12 mouse cellular contexts compared by ENCODE assay signal in the genomic region with DNA sequence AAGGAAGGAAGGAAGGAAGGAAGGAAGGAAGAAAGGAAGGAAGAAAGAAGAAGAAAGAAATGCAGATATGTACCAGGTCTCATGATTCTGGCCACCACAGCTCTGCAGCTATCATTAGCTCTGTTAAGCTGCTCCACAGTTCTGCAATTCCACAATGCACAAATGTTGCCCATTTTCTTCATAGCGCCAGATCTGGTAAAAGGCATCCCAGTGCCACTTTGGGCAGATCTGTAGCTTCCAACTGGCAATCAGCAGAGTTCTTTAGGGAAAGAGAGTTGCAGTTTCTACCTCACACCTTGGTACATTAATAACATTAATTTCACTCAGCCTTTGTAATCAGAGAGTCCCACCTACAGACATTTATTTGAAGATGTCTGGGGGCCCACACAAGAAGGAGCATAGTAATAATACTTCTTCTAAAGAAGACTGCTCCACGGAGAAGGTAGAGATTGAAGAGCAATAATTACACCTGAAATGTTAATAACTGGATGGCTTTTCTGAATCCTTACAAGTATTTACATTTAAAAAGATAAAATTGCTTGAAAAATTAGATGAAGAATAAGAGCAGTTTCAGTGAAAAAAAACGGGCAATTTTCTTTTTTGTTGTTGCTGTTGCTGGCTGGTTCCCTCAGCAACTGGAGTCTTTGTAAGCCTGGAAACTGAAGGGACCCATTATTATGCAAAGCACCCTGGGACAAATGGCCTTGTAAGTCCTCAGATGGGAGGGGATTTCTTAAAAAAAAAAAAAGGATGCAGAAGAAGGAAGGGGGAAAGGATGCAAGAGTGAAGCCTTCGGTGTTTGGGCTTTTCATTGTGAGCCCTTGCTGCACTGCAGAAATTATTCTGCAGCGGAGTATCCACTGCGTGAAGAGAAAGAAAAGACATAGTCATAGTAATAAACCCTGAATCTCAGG.
A peak's percentile ranks its signal among the peaks of the same experiment; 100 is the strongest.
DNase-seq lines count a peak whose midpoint lies in the region; ATAC-seq lines count a peak whose summit lies in the region.
"Had no signal": no experiment of that assay in that cellular context is flagged by ENCODE, and none has a peak within 500 bp of the region (broad histone marks: within the 10 kb centered on the region; RNA-seq: fewer than 3 reads in every experiment).

No protein-coding gene starts in this region.

- peak; percentile 54 for DNase-seq in brain, adult 2 months (ENCODE audit: low read depth, low spot score)
- DNase-seq in forebrain, embryonic 11.5 days (ENCODE audit: low spot score) = no peak
- DNase-seq in right cerebral cortex, adult 2 months (ENCODE audit: low spot score in 2 of 2) = no peak
- no peak for DNase-seq in liver
- DNase-seq in heart, adult 8-10 months (ENCODE audit: low spot score) = no peak
- DNase-seq: cerebellum, adult 11-12 months; gastrocnemius, postnatal 14 days; kidney, adult 2 months had no signal

- H3K4me1 ChIP-seq in forebrain, embryonic 11.5 days (replicated peaks; ENCODE audit: control insufficient read depth, insufficient read depth, low read length) = peaks cover 4% of the 10 kb centered on the region; the same call in 1 of the 2 replicates
- no peaks in the 10 kb centered on the region; the same call in 1 of the 2 replicates for H3K4me1 ChIP-seq in hindbrain, embryonic 16.5 days (ENCODE audit: control insufficient read depth, insufficient read depth, low read depth, low read length)
- H3K4me1 ChIP-seq in neural tube, embryonic 14.5 days (ENCODE audit: control insufficient read depth, insufficient read depth, low read length) = no peaks in the 10 kb centered on the region

- H3K9ac ChIP-seq in forebrain, embryonic 11.5 days (ENCODE audit: low read length) = no peak overlapping the region
- H3K9ac ChIP-seq in hindbrain, embryonic 16.5 days (ENCODE audit: low read depth, low read length) = no peak overlapping the region
- H3K9ac ChIP-seq in neural tube, embryonic 14.5 days (replicated peaks; ENCODE audit: low read depth, low read length) = no peak overlapping the region
- H3K9ac ChIP-seq: limb, embryonic 12.5 days; lung, embryonic 15.5 days had no signal

- peak; percentile 78 for ATAC-seq in forebrain, embryonic 11.5 days (replicated peaks; ENCODE audit: low FRiP score)
- ATAC-seq in hindbrain, embryonic 16.5 days = peak; percentile 84
- ATAC-seq in neural tube, embryonic 14.5 days (ENCODE audit: low read depth) = peak; percentile 38; the same call in 1 of the 2 replicates

- H3K9me3 ChIP-seq in forebrain, embryonic 11.5 days (ENCODE audit: control insufficient read depth, low read length) = no peaks in the 10 kb centered on the region
- no peaks in the 10 kb centered on the region for H3K9me3 ChIP-seq in hindbrain, embryonic 16.5 days (ENCODE audit: control insufficient read depth, low read length)
- no peaks in the 10 kb centered on the region for H3K9me3 ChIP-seq in neural tube, embryonic 14.5 days (ENCODE audit: control insufficient read depth, low read length)
- H3K9me3 ChIP-seq: limb, embryonic 12.5 days; lung, embryonic 15.5 days had no signal

- H3K4me3 ChIP-seq in forebrain, embryonic 11.5 days (ENCODE audit: low read depth, low read length) = no peak overlapping the region
- no peak overlapping the region for H3K4me3 ChIP-seq in hindbrain, embryonic 16.5 days (ENCODE audit: low read length)
- no peak overlapping the region for H3K4me3 ChIP-seq in neural tube, embryonic 14.5 days (ENCODE audit: low read depth, low read length)
- H3K4me3 ChIP-seq: limb, embryonic 12.5 days; lung, embryonic 15.5 days had no signal

- no peaks in the 10 kb centered on the region for H3K36me3 ChIP-seq in forebrain, embryonic 11.5 days (ENCODE audit: control insufficient read depth, insufficient read depth, low read length)
- H3K36me3 ChIP-seq in hindbrain, embryonic 16.5 days (ENCODE audit: control insufficient read depth, insufficient read depth, low read length) = no peaks in the 10 kb centered on the region
- no peaks in the 10 kb centered on the region for H3K36me3 ChIP-seq in neural tube, embryonic 14.5 days (ENCODE audit: control insufficient read depth, insufficient read depth, low read length)
- H3K36me3 ChIP-seq: limb, embryonic 12.5 days; lung, embryonic 15.5 days had no signal

- WGBS in forebrain, embryonic 11.5 days = 8% methylated on average over 6 of the region's 6 CpGs
- 12% methylated on average over 6 of the region's 6 CpGs for WGBS in hindbrain, embryonic 16.5 days
- 9% methylated on average over 6 of the region's 6 CpGs for WGBS in neural tube, embryonic 14.5 days

- no peaks in the 10 kb centered on the region for H3K27me3 ChIP-seq in forebrain, embryonic 11.5 days (ENCODE audit: control insufficient read depth, insufficient read depth, low read length)
- H3K27me3 ChIP-seq in hindbrain, embryonic 16.5 days (replicated peaks; ENCODE audit: control insufficient read depth, insufficient read depth, low read length) = no peaks in the 10 kb centered on the region
- no peaks in the 10 kb centered on the region for H3K27me3 ChIP-seq in neural tube, embryonic 14.5 days (ENCODE audit: control insufficient read depth, insufficient read depth, low read length)
- H3K27me3 ChIP-seq: limb, embryonic 12.5 days; lung, embryonic 15.5 days had no signal

- H3K27ac ChIP-seq in forebrain, embryonic 11.5 days (ENCODE audit: low read depth, low read length) = peak overlapping the region; percentile 73
- H3K27ac ChIP-seq in hindbrain, embryonic 16.5 days (ENCODE audit: low read depth, low read length) = no peak overlapping the region
- H3K27ac ChIP-seq in neural tube, embryonic 14.5 days (ENCODE audit: low read depth, low read length) = 0 out of 2 replicates have a peak overlapping the region, but pooled peaks have one; percentile 28
- H3K27ac ChIP-seq: limb, embryonic 12.5 days; lung, embryonic 15.5 days had no signal

- H3K4me2 ChIP-seq in forebrain, embryonic 11.5 days (ENCODE audit: low read depth, low read length, severe bottlenecking) = no peak overlapping the region; the same call in 1 of the 2 replicates
- H3K4me2 ChIP-seq in hindbrain, embryonic 16.5 days (ENCODE audit: low read length) = peak overlapping the region; percentile 44
- no peak overlapping the region for H3K4me2 ChIP-seq in neural tube, embryonic 14.5 days (ENCODE audit: low read depth, low read length)
- H3K4me2 ChIP-seq: limb, embryonic 12.5 days; lung, embryonic 15.5 days had no signal
